Mouse (Mus musculus) gastrocnemius, postnatal 36 days (tissue): ENCODE measurements around the gene Fndc11. TPM values are rescaled to one million over a fixed set of nuclear protein-coding genes. Genes with fewer than 3 reads are reported as not detected.

Experiments used
- DNase-seq, 2 experiments: peaks; one replicate each; pipeline ENCODE4 v3.0.0; 2022
- intact Hi-C: fragments of 180-260 bp; cut with DNase I; formaldehyde crosslinking; loops from one replicate; pipeline ENCODE4 v1.15.1; 2025
- total RNA-seq, 2 experiments: library from RNA; stranded (reverse); gene quantifications; 2 replicates each; pipeline ENCODE4 v1.2.3; 2021

Gene Fndc11
- total RNA-seq, 2 experiments from 2014 or later = not detected

DNA sequence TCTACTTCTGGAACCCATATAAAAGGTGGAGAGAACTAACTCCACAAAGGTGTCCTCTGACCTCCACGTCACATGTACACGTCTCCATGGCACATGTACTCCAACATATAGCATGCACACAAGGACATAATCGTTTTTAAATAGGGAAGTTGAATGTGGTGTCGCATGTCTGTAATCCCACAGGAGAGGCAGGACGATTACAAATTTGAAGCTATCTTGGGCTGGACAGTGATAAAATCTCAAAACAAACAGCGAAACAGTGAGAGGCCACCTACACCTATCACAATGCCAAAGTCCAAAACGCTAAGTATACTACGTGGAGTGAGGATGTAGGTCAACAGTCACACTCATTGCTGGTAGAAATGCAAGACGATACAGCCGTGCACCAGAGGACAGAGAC, 29.4 kb downstream of the Fndc11 start:
- DNase-seq = no peak
- intact Hi-C loops = no loop called here

- intact Hi-C loops = no loop called here
- DNase-seq = no peak
Measured at GRCm38 (mm10) chr2:181251841-181252240, 32.0 kb downstream of the Fndc11 start.

GRCm38 (mm10) chr2:181253248-181253647, 33.4 kb downstream of the Fndc11 start:
- no peak for DNase-seq
- intact Hi-C loops = no loop called here

DNA sequence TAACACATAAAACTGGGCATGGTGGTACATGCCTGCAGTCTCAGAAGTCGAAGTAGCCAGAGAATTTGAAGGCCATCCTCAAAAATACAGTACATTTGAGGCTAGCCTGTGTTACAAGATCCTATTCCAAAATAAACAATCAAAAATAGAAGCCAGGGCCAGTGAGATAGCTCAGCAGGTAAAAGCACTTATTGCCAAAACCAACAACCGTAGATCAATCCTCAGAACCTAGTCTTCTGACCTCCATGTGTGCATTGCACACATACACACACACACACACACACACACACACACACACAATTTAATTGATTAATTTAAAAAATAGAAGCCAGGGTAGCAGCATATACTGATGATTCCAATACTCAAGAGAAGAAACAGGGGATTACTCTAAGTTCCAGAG, 47.0 kb downstream of the Fndc11 start:
- intact Hi-C loops = no loop called here
- no peak for DNase-seq

DNA sequence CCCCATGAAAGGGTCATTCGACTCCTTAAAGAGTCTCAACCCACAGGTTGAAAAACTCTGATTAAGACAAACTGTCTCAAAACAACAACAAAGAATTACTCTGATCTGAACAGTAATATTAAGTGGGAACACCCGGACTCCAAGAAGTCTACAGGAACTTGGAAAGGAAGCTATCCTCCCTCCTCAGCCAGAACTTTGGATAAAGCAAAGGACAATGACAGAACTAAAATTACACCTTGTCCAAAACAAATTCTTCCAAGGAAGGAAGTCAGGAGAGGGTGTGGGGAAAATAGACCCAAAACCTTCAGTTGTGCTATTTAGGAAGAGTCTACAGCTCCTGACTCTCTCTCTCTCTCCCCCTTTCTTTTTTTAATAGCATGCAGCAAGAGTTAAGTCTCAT, 52.3 kb downstream of the Fndc11 start:
- DNase-seq = no peak
- intact Hi-C loops = no loop called here

Other genes starting within 250 kb of the Fndc11 start
- 1 to 10 TPM; 1.6 to 1.8 TPM for gene Col20a1, start 233.5 kb upstream of the Fndc11 start, total RNA-seq
- gene Chrna4, start 176.5 kb upstream of the Fndc11 start, total RNA-seq = under 1 TPM; 0.15 to 0.37 TPM
- gene Kcnq2, start 84.7 kb upstream of the Fndc11 start, total RNA-seq = not detected
- 1,000 to 10,000 TPM; 2,073 to 2,141 TPM for gene Eef1a2, start 63.0 kb upstream of the Fndc11 start, total RNA-seq
- 10 to 100 TPM; 40.4 to 45.1 TPM for gene Ppdpf, start 32.8 kb upstream of the Fndc11 start, total RNA-seq
- gene Ptk6, start 17.2 kb upstream of the Fndc11 start, total RNA-seq = not detected
- under 1 TPM; 0.22 to 0.38 TPM for gene Srms, start 6.8 kb upstream of the Fndc11 start, total RNA-seq
- 1 to 10 TPM; 2.7 to 3.3 TPM for gene Helz2, start 22.0 kb downstream of the Fndc11 start, total RNA-seq
- gene Gmeb2, start 68.0 kb downstream of the Fndc11 start, total RNA-seq = 10 to 100 TPM in 1 of 2 experiments, 1 to 10 TPM in 1; 7.3 to 10.6 TPM
- gene Stmn3, start 94.5 kb downstream of the Fndc11 start, total RNA-seq = under 1 TPM in 1 of 2 experiments, not detected in 1; 0.31 TPM
- 10 to 100 TPM in 1 of 2 experiments, 1 to 10 TPM in 1; 9.2 to 12.2 TPM for gene Rtel1, start 99.7 kb downstream of the Fndc11 start, total RNA-seq
- gene Zgpat, start 144.9 kb downstream of the Fndc11 start, total RNA-seq = 10 to 100 TPM; 11.3 to 11.5 TPM
- 10 to 100 TPM; 21.5 to 26.1 TPM for gene Arfrp1, start 145.4 kb downstream of the Fndc11 start, total RNA-seq
- 1 to 10 TPM; 4.7 to 5.2 TPM for gene Lime1, start 160.1 kb downstream of the Fndc11 start, total RNA-seq
- 1 to 10 TPM; 3.9 to 4.0 TPM for gene Zbtb46, start 239.4 kb downstream of the Fndc11 start, total RNA-seq